Mouse (Mus musculus) heart, adult 18-20 months (tissue): ENCODE measurements around the gene Rbm45. TPM values are rescaled to one million over a fixed set of nuclear protein-coding genes. Genes with fewer than 3 reads are reported as not detected.

Experiments
- DNase-seq, 2 experiments: peaks; one replicate each; pipeline ENCODE4 v3.0.0; 2021 to 2022; ENCODE audit warnings: mixed read lengths in 1 of 2
- long read RNA-seq, 2 experiments: library from polyadenylated mRNA; stranded (forward); transcript quantifications; one replicate each; pipeline ENCODE4 v2.0.0; 2021
- total RNA-seq, 2 experiments: library from RNA; stranded (reverse); gene quantifications; 2 replicates each; pipeline ENCODE4 v1.2.3; 2021

Gene Rbm45
- total RNA-seq = 10 to 100 TPM; 18.2 to 20.3 TPM
- long read RNA-seq, experiment 1, transcript Rbm45-201 (10 exons, 1,898 nt) = major isoform, 5 of 5 reads
- long read RNA-seq, experiment 1, partial matches to known transcripts = 0 of 5 reads
- long read RNA-seq, experiment 1, other reads (novel, unspliced or antisense) = 0 of 5 reads
- long read RNA-seq, experiment 2, partial matches to known transcripts = 0 of 3 reads
- long read RNA-seq, experiment 2, other reads (novel, unspliced or antisense) = 0 of 3 reads

GRCm38 (mm10) chr2:76369821-76370655 lies at the start of gene Rbm45:
Gene Rbm45 (plus strand): TSS chr2:76369984.
- peak; percentile 85 to 93 for DNase-seq

GRCm38 (mm10) chr2:76320336-76320735 lies 49.4 kb upstream of the Rbm45 start:
- DNase-seq = no peak

- no peak for DNase-seq
These were observed 46.5 kb upstream of the Rbm45 start for GRCm38 (mm10) chr2:76323185-76323875.

- no peak for DNase-seq
These were observed 45.3 kb upstream of the Rbm45 start for GRCm38 (mm10) chr2:76324463-76324862.

- DNase-seq = no peak
These were observed 43.6 kb upstream of the Rbm45 start for GRCm38 (mm10) chr2:76326161-76326560.

GRCm38 (mm10) chr2:76330081-76330480 lies 39.7 kb upstream of the Rbm45 start:
- DNase-seq = no peak

GRCm38 (mm10) chr2:76332161-76332805 lies 37.5 kb upstream of the Rbm45 start:
- no peak for DNase-seq

- no peak for DNase-seq
These were observed 35.2 kb upstream of the Rbm45 start for GRCm38 (mm10) chr2:76334596-76334995.

- peak; percentile 3 to 5 for DNase-seq
These were observed 31.3 kb upstream of the Rbm45 start, which contains the start of gene Pde11a for GRCm38 (mm10) chr2:76338215-76339156. Gene Pde11a (minus strand): TSS chr2:76338774.

GRCm38 (mm10) chr2:76342146-76342545 lies 27.6 kb upstream of the Rbm45 start:
- DNase-seq = no peak

GRCm38 (mm10) chr2:76347839-76348238 lies 21.9 kb upstream of the Rbm45 start:
- no peak for DNase-seq

GRCm38 (mm10) chr2:76360226-76360625 lies 9.6 kb upstream of the Rbm45 start, which contains the start of gene Cyct:
Gene Cyct (minus strand): TSS chr2:76360450.
- DNase-seq = no peak

- DNase-seq = peak in 1 of 2 experiments; percentile 27
These were observed 7.7 kb upstream of the Rbm45 start for GRCm38 (mm10) chr2:76362111-76362510.

GRCm38 (mm10) chr2:76365811-76366210 lies 4.0 kb upstream of the Rbm45 start:
- DNase-seq = no peak

GRCm38 (mm10) chr2:76367188-76367922 lies 2.4 kb upstream of the Rbm45 start:
- peak; percentile 64 to 93 for DNase-seq

- DNase-seq = no peak
These were observed 723 bp upstream of the Rbm45 start for GRCm38 (mm10) chr2:76368861-76369660.

- DNase-seq = no peak
These were observed 805 bp downstream of the Rbm45 start for GRCm38 (mm10) chr2:76370656-76370922.

GRCm38 (mm10) chr2:76372244-76372643 lies 2.5 kb downstream of the Rbm45 start:
- DNase-seq = peak; percentile 44 to 60

GRCm38 (mm10) chr2:76374544-76375206 lies 4.9 kb downstream of the Rbm45 start:
- DNase-seq = no peak
